ENCODE assay signal across 7 mouse cellular contexts in genomic region chr5:123138230-123138911, GRCm38 (mm10). TPM values are rescaled to one million over a fixed set of nuclear protein-coding genes. Genes with fewer than 3 reads are reported as not detected.
DNase-seq lines count a peak whose midpoint lies in the region; ATAC-seq lines count a peak whose summit lies in the region.

No protein-coding gene starts in this region.

- H3K4me3 ChIP-seq in hindbrain, embryonic 14.5 days (replicated peaks; ENCODE audit: low read length) = peak overlapping the region; percentile 91
- H3K4me3 ChIP-seq in liver, embryonic 11.5 days (ENCODE audit: low read depth, low read length) = peak overlapping the region; percentile 97
- H3K4me3 ChIP-seq in neural tube, embryonic 11.5 days (ENCODE audit: low read depth, low read length) = peak overlapping the region; percentile 84

- no peaks in the 10 kb centered on the region for H3K27me3 ChIP-seq in hindbrain, embryonic 14.5 days (ENCODE audit: control insufficient read depth, insufficient read depth, low read length)
- H3K27me3 ChIP-seq in liver, embryonic 11.5 days (replicated peaks; ENCODE audit: control insufficient read depth, insufficient read depth, low read length) = no peaks in the 10 kb centered on the region
- no peaks in the 10 kb centered on the region for H3K27me3 ChIP-seq in neural tube, embryonic 11.5 days (ENCODE audit: control insufficient read depth, insufficient read depth, low read length)

- peaks cover 40% of the 10 kb centered on the region for H3K4me1 ChIP-seq in hindbrain, embryonic 14.5 days (replicated peaks; ENCODE audit: control insufficient read depth, insufficient read depth, low read length)
- peaks cover 55% of the 10 kb centered on the region for H3K4me1 ChIP-seq in liver, embryonic 11.5 days (replicated peaks; ENCODE audit: control insufficient read depth, insufficient read depth, low read length)
- H3K4me1 ChIP-seq in neural tube, embryonic 11.5 days (ENCODE audit: control insufficient read depth, insufficient read depth, low read length) = peaks cover 38% of the 10 kb centered on the region

- H3K9me3 ChIP-seq in hindbrain, embryonic 14.5 days (ENCODE audit: control insufficient read depth, low read length) = no peaks in the 10 kb centered on the region
- no peaks in the 10 kb centered on the region for H3K9me3 ChIP-seq in liver, embryonic 11.5 days (ENCODE audit: control insufficient read depth, low read length)
- H3K9me3 ChIP-seq in neural tube, embryonic 11.5 days (ENCODE audit: control insufficient read depth, low read length) = no peaks in the 10 kb centered on the region

- H3K36me3 ChIP-seq in hindbrain, embryonic 14.5 days (replicated peaks; ENCODE audit: control insufficient read depth, insufficient read depth) = peaks cover 39% of the 10 kb centered on the region
- H3K36me3 ChIP-seq in liver, embryonic 11.5 days (ENCODE audit: control insufficient read depth, insufficient read depth, low read length) = no peaks in the 10 kb centered on the region
- H3K36me3 ChIP-seq in neural tube, embryonic 11.5 days (ENCODE audit: control insufficient read depth, insufficient read depth, low read length) = peaks cover 4% of the 10 kb centered on the region

- H3K27ac ChIP-seq in hindbrain, embryonic 14.5 days = peak overlapping the region; percentile 99
- peak overlapping the region; percentile 100 for H3K27ac ChIP-seq in liver, embryonic 11.5 days (ENCODE audit: low read depth, low read length)
- peak overlapping the region; percentile 100 for H3K27ac ChIP-seq in neural tube, embryonic 11.5 days (ENCODE audit: low read depth, low read length)

- peak overlapping the region; percentile 100 for H3K9ac ChIP-seq in hindbrain, embryonic 14.5 days
- peak overlapping the region; percentile 100 for H3K9ac ChIP-seq in liver, embryonic 11.5 days (ENCODE audit: low read depth, low read length)
- peak overlapping the region; percentile 100 for H3K9ac ChIP-seq in neural tube, embryonic 11.5 days (ENCODE audit: low read length)

- ATAC-seq in hindbrain, embryonic 14.5 days (ENCODE audit: low FRiP score) = peak; percentile 11
- ATAC-seq in liver, embryonic 11.5 days (replicated peaks; ENCODE audit: low FRiP score) = peak; percentile 60
- ATAC-seq in neural tube, embryonic 11.5 days (ENCODE audit: insufficient read depth, low FRiP score, low TSS enrichment) = peak; percentile 58

- H3K4me2 ChIP-seq in hindbrain, embryonic 14.5 days (replicated peaks) = peak overlapping the region; percentile 100
- peak overlapping the region; percentile 100 for H3K4me2 ChIP-seq in liver, embryonic 11.5 days
- peak overlapping the region; percentile 100 for H3K4me2 ChIP-seq in neural tube, embryonic 11.5 days (ENCODE audit: low read depth)

- WGBS in hindbrain, embryonic 14.5 days = under 1% methylated on average over 39 of the region's 40 CpGs
- under 1% methylated on average over 38 of the region's 40 CpGs for WGBS in liver, embryonic 11.5 days
- WGBS in neural tube, embryonic 11.5 days = 0% methylated on average over 27 of the region's 40 CpGs

- peak; percentile 65 for DNase-seq in MN1 (ENCODE audit: low spot score)
- DNase-seq in brain, adult 2 months (ENCODE audit: low read depth, low spot score) = peak; percentile 75
- DNase-seq in gastrocnemius, adult 18-20 months (ENCODE audit: low spot score) = peak; percentile 74
- peak; percentile 56 for DNase-seq in hindbrain, embryonic 14.5 days (ENCODE audit: low spot score)
- peak; percentile 88 for DNase-seq in liver, embryonic 11.5 days (ENCODE audit: low spot score)
- peak; percentile 90 for DNase-seq in neural tube, embryonic 11.5 days (ENCODE audit: low spot score)
- DNase-seq in urinary bladder, adult 2 months (ENCODE audit: low spot score) = peak; percentile 70

RNA-seq across cellular contexts. Expression of gene Setd1b, which starts 3.6 kb away (rescaled TPM):
- total RNA-seq in gastrocnemius, adult 18-20 months (2021) = 1 to 10 TPM; 9.0 to 9.8 TPM
- polyA plus RNA-seq in hindbrain, embryonic 14.5 days (2014; fragmentation: Nextera tagmentation; extraction: Ambion mirVana) = 12.6 and 12.7 TPM in 2 replicates
- 7.9 and 9.6 TPM in 2 replicates for polyA plus RNA-seq in liver, embryonic 11.5 days (2014; fragmentation: Nextera tagmentation; extraction: Ambion mirVana)
- polyA plus RNA-seq in neural tube, embryonic 11.5 days (2014; fragmentation: Nextera tagmentation; extraction: Ambion mirVana) = 10.9 and 12.2 TPM in 2 replicates
- polyA plus RNA-seq in urinary bladder, adult 2 months (2012; rRNA removed) = 3.1 and 10.4 TPM in 2 replicates

RNA-seq across cellular contexts. Expression of gene Rhof, which starts 5.9 kb away (rescaled TPM):
- under 1 TPM; 0.09 to 0.24 TPM for total RNA-seq in gastrocnemius, adult 18-20 months (2021)
- 13.0 and 17.5 TPM in 2 replicates for polyA plus RNA-seq in hindbrain, embryonic 14.5 days (2014; fragmentation: Nextera tagmentation; extraction: Ambion mirVana)
- polyA plus RNA-seq in liver, embryonic 11.5 days (2014; fragmentation: Nextera tagmentation; extraction: Ambion mirVana) = 4.6 and 4.8 TPM in 2 replicates
- 1.6 and 2.6 TPM in 2 replicates for polyA plus RNA-seq in neural tube, embryonic 11.5 days (2014; fragmentation: Nextera tagmentation; extraction: Ambion mirVana)
- 1.6 and 1.8 TPM in 2 replicates for polyA plus RNA-seq in urinary bladder, adult 2 months (2012; rRNA removed)

RNA-seq across cellular contexts. Expression of gene Psmd9, which starts 30.8 kb away (rescaled TPM):
- total RNA-seq in gastrocnemius, adult 18-20 months (2021) = 10 to 100 TPM; 12.0 to 15.0 TPM
- polyA plus RNA-seq in hindbrain, embryonic 14.5 days (2014; fragmentation: Nextera tagmentation; extraction: Ambion mirVana) = 59.1 and 66.8 TPM in 2 replicates
- polyA plus RNA-seq in liver, embryonic 11.5 days (2014; fragmentation: Nextera tagmentation; extraction: Ambion mirVana) = 103 TPM in 2 replicates
- polyA plus RNA-seq in neural tube, embryonic 11.5 days (2014; fragmentation: Nextera tagmentation; extraction: Ambion mirVana) = 68.3 and 69.0 TPM in 2 replicates
- polyA plus RNA-seq in urinary bladder, adult 2 months (2012; rRNA removed) = 24.8 and 26.7 TPM in 2 replicates

RNA-seq across cellular contexts. Expression of gene Hpd, which starts 44.2 kb away (rescaled TPM):
- total RNA-seq in gastrocnemius, adult 18-20 months (2021) = under 1 TPM; 0.21 to 0.69 TPM
- polyA plus RNA-seq in hindbrain, embryonic 14.5 days (2014; fragmentation: Nextera tagmentation; extraction: Ambion mirVana) = not detected in 2 replicates
- 2.5 and 3.5 TPM in 2 replicates for polyA plus RNA-seq in liver, embryonic 11.5 days (2014; fragmentation: Nextera tagmentation; extraction: Ambion mirVana)
- polyA plus RNA-seq in neural tube, embryonic 11.5 days (2014; fragmentation: Nextera tagmentation; extraction: Ambion mirVana) = not detected in 2 replicates
- 0.27 and 0.45 TPM in 2 replicates for polyA plus RNA-seq in urinary bladder, adult 2 months (2012; rRNA removed)

Comparison
In these comparisons a context has a peak if more than half of its experiments do, and no peak if none do; other contexts are left out.
1. Peak in every context shown above with its lines: DNase-seq, ATAC-seq, H3K4me3 ChIP-seq and H3K27ac ChIP-seq.